Mouse (Mus musculus) heart, embryonic 11.5 days (tissue): ENCODE results near the gene Foxi2. TPM values are rescaled to one million over a fixed set of nuclear protein-coding genes. Genes with fewer than 3 reads are reported as not detected.

ENCODE experiments used
- ATAC-seq: fragments of 200-750 bp; cut with Nextera tagmentation; replicated peaks from 2 replicates; pipeline ENCODE4 v1.8.0; 2017; ENCODE audit warnings: moderate library complexity; ENCODE audit not compliant: insufficient number of reproducible peaks, low FRiP score, low TSS enrichment
- H3K27ac ChIP-seq: fragments of 300-500 bp; sonication (generic); 2 replicates; pipeline ENCODE4 v1.5.1; 2014; ENCODE audit warnings: mild to moderate bottlenecking, low read depth, low read length
- H3K27me3 ChIP-seq: fragments of 300-500 bp; sonication (generic); 2 replicates; pipeline ENCODE4 v1.6.1; 2014; ENCODE audit warnings: mild to moderate bottlenecking, low read length, mixed read lengths; ENCODE audit not compliant: control insufficient read depth, insufficient read depth
- H3K36me3 ChIP-seq: fragments of 300-500 bp; sonication (generic); 2 replicates; pipeline ENCODE4 v1.6.1; 2014; ENCODE audit warnings: mild to moderate bottlenecking, low read length, moderate library complexity, mixed read lengths; ENCODE audit not compliant: control insufficient read depth, insufficient read depth
- H3K4me1 ChIP-seq: fragments of 300-500 bp; sonication (generic); 2 replicates; pipeline ENCODE4 v1.6.1; 2014; ENCODE audit warnings: low read length; ENCODE audit not compliant: control insufficient read depth, insufficient read depth
- H3K4me2 ChIP-seq: fragments of 300-500 bp; sonication (generic); 2 replicates; pipeline ENCODE4 v1.6.1; 2014; ENCODE audit warnings: mild to moderate bottlenecking, moderate library complexity
- H3K4me3 ChIP-seq: fragments of 300-500 bp; sonication (generic); 2 replicates; pipeline ENCODE4 v1.5.1; 2014; ENCODE audit warnings: low read depth, low read length
- H3K9ac ChIP-seq: fragments of 300-500 bp; sonication (generic); 2 replicates; pipeline ENCODE4 v1.6.1; 2014; ENCODE audit warnings: mild to moderate bottlenecking, low read depth, low read length, moderate library complexity
- H3K9me3 ChIP-seq: fragments of 300-500 bp; sonication (generic); replicated peaks from 2 replicates; pipeline ENCODE4 v1.6.1; 2016; ENCODE audit warnings: low read length; ENCODE audit not compliant: control insufficient read depth
- WGBS: fragments of 180-500 bp; shearing (Covaris S2); extraction: QIAGEN DNeasy Blood & Tissue Kit; methylation state at CpG from one replicate; pipeline ENCODE4 v1.1.7; 2014; ENCODE audit not compliant: insufficient replicate concordance; 5-methylcytosine and 5-hydroxymethylcytosine counted together
- polyA plus RNA-seq: library from polyadenylated mRNA; unstranded; fragments of >200 nt; fragmentation: Nextera tagmentation; extraction: Ambion mirVana; gene quantifications from 2 replicates; pipeline ENCODE4 v1.2.1, GENCODE M21; 2014

Gene Foxi2
- polyA plus RNA-seq, result 0.10 and 0.15 TPM in 2 replicates

GRCm38 (mm10) chr7:135410237-135410965, at the start of gene Foxi2:
Foxi2 (plus strand) TSS chr7:135410308.
- 0 out of 2 replicates have a peak, but pooled peaks have one; percentile 31 for ATAC-seq
- H3K4me3 ChIP-seq, result peak within 1 kb of the TSS; percentile 10
- no peak within 1 kb of the TSS for H3K27ac ChIP-seq
- WGBS, result 2% methylated on average over 51 of the region's 51 CpGs
- no peak within 1 kb of the TSS for H3K9ac ChIP-seq
- 0 out of 2 replicates have a peak, but pooled peaks cover 5% of the 10 kb centered on the region for H3K4me1 ChIP-seq
- no peaks in the 10 kb centered on the region for H3K36me3 ChIP-seq
- peak within 1 kb of the TSS; percentile 52 for H3K4me2 ChIP-seq
- no peaks in the 10 kb centered on the region for H3K9me3 ChIP-seq
- peaks cover 50% of the 10 kb centered on the region for H3K27me3 ChIP-seq

GRCm38 (mm10) chr7:135364606-135365005, 45.5 kb upstream of the Foxi2 start:
- Histone ChIP-seq H3K4me2 (no peak overlapping the region), H3K4me3 (no peak overlapping the region), H3K27me3 (no peaks in the 10 kb centered on the region), H3K27ac (no peak overlapping the region), H3K36me3 (no peaks in the 10 kb centered on the region), H3K4me1 (no peaks in the 10 kb centered on the region), H3K9me3 (no peaks in the 10 kb centered on the region), H3K9ac (no peak overlapping the region)
- 84% methylated on average over 5 of the region's 5 CpGs for WGBS
- no peak for ATAC-seq

- H3K27me3 ChIP-seq, result no peaks in the 10 kb centered on the region
- no peaks in the 10 kb centered on the region for H3K9me3 ChIP-seq
- H3K4me1 ChIP-seq, result no peaks in the 10 kb centered on the region
- H3K27ac ChIP-seq, result no peak overlapping the region
- 87% methylated on average over 13 of the region's 13 CpGs for WGBS
- no peak overlapping the region for H3K9ac ChIP-seq
- no peak overlapping the region for H3K4me2 ChIP-seq
- no peak overlapping the region for H3K4me3 ChIP-seq
- no peaks in the 10 kb centered on the region for H3K36me3 ChIP-seq
- ATAC-seq, result no peak
These were observed 34.1 kb upstream of the Foxi2 start for GRCm38 (mm10) chr7:135376048-135376447.

GRCm38 (mm10) chr7:135376932-135377331, 33.2 kb upstream of the Foxi2 start:
- WGBS, result 62% methylated on average over 5 of the region's 5 CpGs
- Histone ChIP-seq H3K9ac (no peak overlapping the region), H3K9me3 (no peaks in the 10 kb centered on the region), H3K4me2 (no peak overlapping the region), H3K27ac (no peak overlapping the region), H3K27me3 (no peaks in the 10 kb centered on the region), H3K36me3 (no peaks in the 10 kb centered on the region), H3K4me1 (no peaks in the 10 kb centered on the region), H3K4me3 (no peak overlapping the region)
- no peak for ATAC-seq

- Histone ChIP-seq H3K4me3 (no peak overlapping the region), H3K9ac (no peak overlapping the region), H3K27me3 (no peaks in the 10 kb centered on the region), H3K4me2 (no peak overlapping the region), H3K9me3 (no peaks in the 10 kb centered on the region), H3K4me1 (no peaks in the 10 kb centered on the region), H3K36me3 (no peaks in the 10 kb centered on the region), H3K27ac (no peak overlapping the region)
- ATAC-seq, result no peak
- 80% methylated on average over 5 of the region's 5 CpGs for WGBS
These were observed 31.8 kb upstream of the Foxi2 start for GRCm38 (mm10) chr7:135378331-135378730.

- ATAC-seq, result no peak
These were observed 21.1 kb upstream of the Foxi2 start for GRCm38 (mm10) chr7:135389039-135389438.

GRCm38 (mm10) chr7:135392949-135393542, 17.1 kb upstream of the Foxi2 start:
- Histone ChIP-seq H3K27me3 (no peaks in the 10 kb centered on the region), H3K9ac (no peak overlapping the region), H3K36me3 (no peaks in the 10 kb centered on the region), H3K9me3 (no peaks in the 10 kb centered on the region), H3K27ac (no peak overlapping the region), H3K4me1 (no peaks in the 10 kb centered on the region), H3K4me2 (no peak overlapping the region), H3K4me3 (no peak overlapping the region)
- 30% methylated on average over 5 of the region's 5 CpGs for WGBS
- no peak for ATAC-seq

More at GRCm38 (mm10) chr7:135389039-135389438, 21.1 kb upstream of the Foxi2 start:
- WGBS, result 62% methylated on average over 3 of the region's 3 CpGs
- no peaks in the 10 kb centered on the region for H3K9me3 ChIP-seq
- H3K4me1 ChIP-seq, result no peaks in the 10 kb centered on the region
- H3K27me3 ChIP-seq, result no peaks in the 10 kb centered on the region
- H3K9ac ChIP-seq, result no peak overlapping the region
- no peak overlapping the region for H3K4me3 ChIP-seq
- H3K36me3 ChIP-seq, result no peaks in the 10 kb centered on the region
- no peak overlapping the region for H3K27ac ChIP-seq
- no peak overlapping the region for H3K4me2 ChIP-seq

- no peaks in the 10 kb centered on the region for H3K27me3 ChIP-seq
- WGBS, result 87% methylated on average over 3 of the region's 3 CpGs
- no peak for ATAC-seq
- no peak overlapping the region for H3K4me2 ChIP-seq
- no peak overlapping the region for H3K9ac ChIP-seq
- H3K36me3 ChIP-seq, result no peaks in the 10 kb centered on the region
- H3K27ac ChIP-seq, result no peak overlapping the region
- H3K4me1 ChIP-seq, result no peaks in the 10 kb centered on the region
- H3K9me3 ChIP-seq, result no peaks in the 10 kb centered on the region
- H3K4me3 ChIP-seq, result no peak overlapping the region
These were observed 15.7 kb upstream of the Foxi2 start for GRCm38 (mm10) chr7:135394436-135394835.

- H3K27me3 ChIP-seq, result no peaks in the 10 kb centered on the region
- H3K4me3 ChIP-seq, result no peak overlapping the region
- peak; percentile 80; the same call in 1 of the 2 replicates for ATAC-seq
- no peaks in the 10 kb centered on the region for H3K4me1 ChIP-seq
- no peaks in the 10 kb centered on the region for H3K36me3 ChIP-seq
- no peaks in the 10 kb centered on the region for H3K9me3 ChIP-seq
- H3K27ac ChIP-seq, result no peak overlapping the region
- H3K9ac ChIP-seq, result no peak overlapping the region
- no peak overlapping the region for H3K4me2 ChIP-seq
These were observed 14.9 kb upstream of the Foxi2 start for GRCm38 (mm10) chr7:135395242-135395641.
